Mouse (Mus musculus): ENCODE results near the gene Asic3. TPM values are rescaled to one million over a fixed set of nuclear protein-coding genes. Genes with fewer than 3 reads are reported as not detected.
A peak's percentile ranks its signal among the peaks of the same experiment; 100 is the strongest.

Asic3 gene
- total RNA-seq (2021), result under 1 TPM; 0.22 to 0.52 TPM
- long read RNA-seq, experiment 1, result 0 reads
- long read RNA-seq, experiment 2, result 0 reads

DNA sequence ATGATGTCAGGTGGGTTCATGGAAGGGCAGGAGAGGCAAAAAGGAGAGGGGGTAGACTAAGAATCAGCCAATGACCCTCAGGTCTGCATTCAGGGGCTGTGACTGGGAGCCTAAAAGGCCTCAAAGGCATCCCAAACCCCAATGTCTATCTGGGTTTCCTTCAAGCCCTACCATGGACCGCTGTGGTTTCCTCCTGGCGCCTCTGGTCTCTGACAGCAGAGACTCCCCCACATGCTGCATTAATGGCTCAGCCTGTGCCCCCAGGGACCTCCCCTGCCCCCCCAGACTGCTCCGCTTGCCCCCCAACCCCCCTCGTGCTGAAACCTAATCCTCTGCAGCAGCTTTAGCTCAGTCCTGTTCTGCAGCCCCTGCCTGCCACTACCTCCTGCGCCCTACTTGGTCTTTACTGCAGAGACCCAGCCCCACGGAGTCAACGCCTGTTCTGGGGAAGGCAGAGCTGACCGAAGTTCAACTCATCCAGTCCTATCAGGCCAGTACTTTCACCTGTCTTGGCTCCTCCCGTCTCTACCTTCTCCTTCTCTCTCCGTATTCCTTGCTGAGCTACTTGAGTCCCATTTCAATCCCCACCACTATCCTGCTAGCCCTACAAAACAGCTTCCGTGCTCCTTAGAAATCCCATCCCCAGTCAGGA, at the start of gene Asic3:
Gene Asic3 (plus strand): TSS at position 351 of the 652 bp plus-strand sequence.
- DNase-seq (ENCODE audit: low spot score in 2 of 2), result no peak

- no peak for DNase-seq (ENCODE audit: low spot score in 2 of 2)
Measured at GRCm38 (mm10) chr5:24363467-24363866, 49.7 kb upstream of the Asic3 start.

GRCm38 (mm10) chr5:24364061-24364460, 49.1 kb upstream of the Asic3 start:
- DNase-seq (ENCODE audit: low spot score in 2 of 2), result no peak

- DNase-seq (ENCODE audit: low spot score in 2 of 2), result no peak
Measured at GRCm38 (mm10) chr5:24364508-24364907, 48.7 kb upstream of the Asic3 start, which contains the start of gene Nos3. Gene Nos3, plus strand, starts transcription at chr5:24364810.

DNA sequence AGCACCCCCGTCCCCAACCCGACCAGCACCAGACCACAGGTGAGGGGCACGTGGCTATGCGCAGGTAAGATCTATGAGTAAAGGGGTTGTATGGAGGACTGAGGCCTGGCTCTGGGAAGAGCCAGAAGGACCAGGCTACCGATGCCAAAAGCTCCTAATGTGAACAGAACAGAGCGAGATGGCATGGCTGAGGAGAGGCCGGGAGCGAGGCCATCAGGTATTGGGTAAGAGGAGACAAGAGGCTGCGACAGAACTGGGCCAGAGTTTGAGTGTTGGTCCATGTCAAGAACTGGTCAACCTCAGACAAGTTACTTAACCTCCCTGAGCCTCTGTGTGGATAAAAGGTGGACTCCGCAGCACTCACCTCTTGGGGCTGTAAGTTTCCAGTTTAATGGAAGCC, 48.2 kb upstream of the Asic3 start:
- no peak for DNase-seq (ENCODE audit: low spot score in 2 of 2)

- DNase-seq (ENCODE audit: low spot score in 2 of 2), result no peak
Measured at GRCm38 (mm10) chr5:24365528-24365927, 47.7 kb upstream of the Asic3 start.

- DNase-seq (ENCODE audit: low spot score in 2 of 2), result no peak
Measured at GRCm38 (mm10) chr5:24366426-24366825, 46.8 kb upstream of the Asic3 start.

GRCm38 (mm10) chr5:24369767-24370166, 43.4 kb upstream of the Asic3 start:
- no peak for DNase-seq (ENCODE audit: low spot score in 2 of 2)

GRCm38 (mm10) chr5:24373807-24374206, 39.4 kb upstream of the Asic3 start:
- no peak for DNase-seq (ENCODE audit: low spot score in 2 of 2)

DNA sequence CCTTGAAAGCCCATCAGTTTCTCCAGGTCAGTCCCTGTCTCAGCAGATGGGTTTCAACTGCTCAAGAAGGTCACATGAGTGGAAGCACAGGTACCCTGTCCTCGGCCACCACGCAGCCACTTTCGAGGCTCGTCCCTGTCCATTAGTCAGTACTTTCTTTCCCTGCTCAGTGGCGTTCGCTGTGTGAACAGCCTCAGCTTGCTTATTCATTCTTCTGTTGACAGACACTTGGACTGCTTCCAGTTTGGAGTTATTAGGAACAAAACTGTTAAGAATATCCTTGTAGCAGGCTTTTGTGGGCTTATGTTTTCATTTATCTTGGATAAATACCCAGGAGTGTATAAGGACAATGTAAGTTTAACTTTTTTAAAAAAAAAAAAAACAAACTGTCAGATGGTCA, 39.0 kb upstream of the Asic3 start:
- no peak for DNase-seq (ENCODE audit: low spot score in 2 of 2)

DNA sequence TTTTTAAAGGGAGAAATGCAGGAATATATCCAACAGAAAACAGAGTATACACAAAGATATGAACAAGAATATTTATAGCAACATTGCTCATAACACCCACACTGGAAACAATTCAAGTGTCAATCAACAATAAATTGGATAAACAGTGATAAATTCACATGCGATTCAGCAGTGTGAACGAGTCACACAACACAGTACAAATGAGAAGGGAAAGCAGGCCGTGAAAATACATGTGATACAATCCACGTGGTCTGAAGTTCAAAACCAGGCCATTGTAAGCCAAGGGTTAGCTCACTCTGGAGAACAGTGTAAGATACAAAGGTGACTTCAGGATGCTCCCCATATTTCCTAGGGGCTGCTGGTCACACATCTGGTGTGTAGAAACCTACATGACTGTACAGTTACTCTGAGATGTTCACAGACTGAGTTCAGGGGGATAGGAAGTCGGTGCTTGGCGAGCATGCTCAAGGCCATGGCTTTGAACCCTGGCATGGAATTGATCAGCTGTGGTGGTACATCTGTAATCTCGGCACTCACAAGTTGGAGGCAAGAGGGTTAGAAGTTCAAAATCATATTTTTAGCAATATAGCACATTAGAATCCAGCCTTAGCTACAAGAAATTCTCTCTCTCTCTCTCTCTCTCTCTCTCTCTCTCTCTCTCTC, 38.4 kb upstream of the Asic3 start:
- no peak for DNase-seq (ENCODE audit: low spot score in 2 of 2)

- DNase-seq (ENCODE audit: low spot score in 2 of 2), result no peak
Measured at GRCm38 (mm10) chr5:24378700-24379099, 34.5 kb upstream of the Asic3 start.

- DNase-seq (ENCODE audit: low spot score in 2 of 2), result no peak
Measured at GRCm38 (mm10) chr5:24379501-24379900, 33.7 kb upstream of the Asic3 start.

GRCm38 (mm10) chr5:24380499-24380898, 32.7 kb upstream of the Asic3 start:
- no peak for DNase-seq (ENCODE audit: low spot score in 2 of 2)

GRCm38 (mm10) chr5:24381486-24381885, 31.7 kb upstream of the Asic3 start:
- no peak for DNase-seq (ENCODE audit: low spot score in 2 of 2)

DNA sequence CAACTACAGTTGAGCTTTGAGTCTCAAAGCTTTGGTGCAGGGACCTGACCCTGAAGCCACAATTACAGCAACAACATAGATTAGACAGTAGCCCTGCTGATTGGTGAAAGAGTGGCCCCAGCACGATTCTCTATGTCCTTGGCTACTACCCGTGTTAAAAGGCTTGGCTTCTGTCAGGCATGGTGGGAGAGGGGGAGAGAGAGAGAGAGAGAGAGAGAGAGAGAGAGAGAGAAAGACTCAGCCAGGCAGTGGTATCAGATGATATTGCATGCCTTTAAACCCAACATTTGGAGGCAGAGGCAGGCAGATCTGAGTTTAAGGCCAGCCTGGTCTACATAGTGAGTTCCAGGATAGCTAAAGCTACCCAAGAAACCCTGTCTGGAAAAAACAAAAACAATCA, 31.2 kb upstream of the Asic3 start:
- no peak for DNase-seq (ENCODE audit: low spot score in 2 of 2)

DNA sequence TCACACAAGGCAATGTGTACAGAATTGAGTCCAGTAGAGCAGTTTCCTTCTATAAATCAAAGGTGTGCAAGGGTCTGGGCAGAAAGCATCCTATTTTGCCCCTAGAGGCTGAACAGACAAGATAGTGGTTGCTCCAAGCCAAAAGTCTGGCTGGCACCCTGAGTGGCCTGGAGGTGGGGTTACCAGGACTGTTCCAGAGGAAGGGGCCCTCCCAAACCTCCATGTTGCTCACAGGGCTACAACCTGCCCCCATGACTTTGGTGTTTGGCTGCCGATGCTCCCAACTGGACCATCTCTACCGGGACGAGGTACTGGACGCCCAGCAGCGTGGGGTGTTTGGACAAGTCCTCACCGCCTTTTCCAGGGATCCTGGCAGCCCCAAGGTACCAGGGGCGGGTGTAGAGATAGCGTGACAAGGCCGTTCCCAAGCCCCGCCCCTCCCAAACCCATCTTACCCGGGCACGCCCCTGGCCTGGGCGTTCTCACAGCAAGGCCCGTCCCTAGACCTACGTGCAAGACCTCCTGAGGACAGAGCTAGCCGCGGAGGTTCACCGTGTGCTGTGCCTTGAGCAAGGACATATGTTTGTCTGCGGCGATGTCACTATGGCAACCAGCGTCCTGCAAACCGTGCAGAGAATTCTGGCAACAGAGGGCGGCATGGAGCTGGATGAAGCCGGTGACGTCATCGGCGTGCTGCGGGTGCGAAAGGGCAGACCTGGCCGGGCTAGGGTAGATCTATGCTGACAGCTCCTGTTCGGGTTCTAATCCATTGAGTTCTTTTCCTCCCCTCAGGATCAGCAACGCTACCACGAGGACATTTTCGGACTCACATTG, 29.9 kb upstream of the Asic3 start:
- DNase-seq (ENCODE audit: low spot score in 2 of 2), result peak; percentile 64 to 83

- no peak for DNase-seq (ENCODE audit: low spot score in 2 of 2)
Measured at GRCm38 (mm10) chr5:24384407-24384806, 28.8 kb upstream of the Asic3 start.

GRCm38 (mm10) chr5:24385374-24385773, 27.8 kb upstream of the Asic3 start:
- no peak for DNase-seq (ENCODE audit: low spot score in 2 of 2)

GRCm38 (mm10) chr5:24385887-24386550, 27.2 kb upstream of the Asic3 start:
- no peak for DNase-seq (ENCODE audit: low spot score in 2 of 2)
